Mouse (Mus musculus) kidney, embryonic 16.5 days (tissue): ENCODE data around the gene Chst5. TPM values are rescaled to one million over a fixed set of nuclear protein-coding genes. Genes with fewer than 3 reads are reported as not detected.

Experiments
- ATAC-seq: fragments of 200-750 bp; cut with Nextera tagmentation; 2 replicates; pipeline ENCODE4 v1.8.0; 2017; ENCODE audit warnings: moderate TSS enrichment; ENCODE audit not compliant: low FRiP score, low TSS enrichment
- H3K27ac ChIP-seq: fragments of 300-500 bp; sonication (generic); 2 replicates; pipeline ENCODE4 v1.5.1; 2014; ENCODE audit warnings: low read length
- H3K27me3 ChIP-seq: fragments of 300-500 bp; sonication (generic); 2 replicates; pipeline ENCODE4 v1.6.1; 2014; ENCODE audit warnings: low read length, control low read depth, mixed read lengths; ENCODE audit not compliant: insufficient read depth
- H3K36me3 ChIP-seq: fragments of 300-500 bp; sonication (generic); 2 replicates; pipeline ENCODE4 v1.6.1; 2014; ENCODE audit warnings: low read length, control low read depth, mixed read lengths; ENCODE audit not compliant: insufficient read depth
- H3K4me1 ChIP-seq: fragments of 300-500 bp; sonication (generic); 2 replicates; pipeline ENCODE4 v1.6.1; 2014; ENCODE audit warnings: low read length, control low read depth, mixed read lengths; ENCODE audit not compliant: insufficient read depth
- H3K4me2 ChIP-seq: fragments of 300-500 bp; sonication (generic); replicated peaks from 2 replicates; pipeline ENCODE4 v1.6.1; 2014; ENCODE audit warnings: low read depth, low read length
- H3K4me3 ChIP-seq: fragments of 300-500 bp; sonication (generic); 2 replicates; pipeline ENCODE4 v1.5.1; 2014; ENCODE audit warnings: mild to moderate bottlenecking, low read length
- H3K9ac ChIP-seq: fragments of 300-500 bp; sonication (generic); replicated peaks from 2 replicates; pipeline ENCODE4 v1.6.1; 2014; ENCODE audit warnings: low read length
- H3K9me3 ChIP-seq: fragments of 300-500 bp; sonication (generic); 2 replicates; pipeline ENCODE4 v1.6.1; 2016; ENCODE audit warnings: low read length, control low read depth
- WGBS: fragments of 180-500 bp; shearing (Covaris S2); extraction: QIAGEN DNeasy Blood & Tissue Kit; methylation state at CpG from one replicate; pipeline ENCODE4 v1.1.7; 2014; 5-methylcytosine and 5-hydroxymethylcytosine counted together
- polyA plus RNA-seq: library from polyadenylated mRNA; unstranded; fragments of >200 nt; fragmentation: Nextera tagmentation; extraction: Ambion mirVana; gene quantifications from 2 replicates; pipeline ENCODE4 v1.2.1, GENCODE M21; 2015

Gene Chst5
- polyA plus RNA-seq, 1 experiment from 2014 or later: 1.9 TPM

- Histone ChIP-seq H3K36me3 (no peaks in the 10 kb centered on the region), H3K27ac (peak overlapping the region; percentile 47; the same call in 1 of the 2 replicates)
- peak; percentile 91 for ATAC-seq
These were observed 8.2 kb downstream of the Chst5 start for GRCm38 (mm10) chr8:111902080-111902479.

GRCm38 (mm10) chr8:111898586-111898985 lies 11.7 kb downstream of the Chst5 start:
- no peaks in the 10 kb centered on the region for H3K36me3 ChIP-seq
- 28% methylated on average over 10 of the region's 10 CpGs for WGBS
- H3K9ac ChIP-seq: no peak overlapping the region
- ATAC-seq: no peak; the same call in 1 of the 2 replicates
- no peaks in the 10 kb centered on the region for H3K27me3 ChIP-seq
- H3K4me3 ChIP-seq: no peak overlapping the region
- H3K9me3 ChIP-seq: no peaks in the 10 kb centered on the region
- no peak overlapping the region for H3K27ac ChIP-seq
- no peak overlapping the region for H3K4me2 ChIP-seq
- H3K4me1 ChIP-seq: no peaks in the 10 kb centered on the region; the same call in 1 of the 2 replicates

More at GRCm38 (mm10) chr8:111902080-111902479, 8.2 kb downstream of the Chst5 start:
- H3K27me3 ChIP-seq: no peaks in the 10 kb centered on the region
- H3K4me2 ChIP-seq: no peak overlapping the region
- no peaks in the 10 kb centered on the region for H3K9me3 ChIP-seq
- H3K9ac ChIP-seq: no peak overlapping the region
- no peak overlapping the region for H3K4me3 ChIP-seq
- 12% methylated on average over 5 of the region's 5 CpGs for WGBS
- no peaks in the 10 kb centered on the region; the same call in 1 of the 2 replicates for H3K4me1 ChIP-seq

- Histone ChIP-seq H3K4me2 (no peak overlapping the region), H3K9ac (no peak overlapping the region), H3K27me3 (peaks cover 19% of the 10 kb centered on the region), H3K27ac (no peak overlapping the region), H3K4me3 (no peak overlapping the region), H3K9me3 (no peaks in the 10 kb centered on the region), H3K4me1 (peaks cover 6% of the 10 kb centered on the region), H3K36me3 (no peaks in the 10 kb centered on the region)
- no peak for ATAC-seq
- WGBS: 87% methylated on average over 7 of the region's 7 CpGs
These were observed 15.3 kb downstream of the Chst5 start for GRCm38 (mm10) chr8:111894955-111895354.

- Histone ChIP-seq H3K9me3 (no peaks in the 10 kb centered on the region), H3K27me3 (peaks cover 30% of the 10 kb centered on the region), H3K36me3 (no peaks in the 10 kb centered on the region), H3K4me3 (no peak overlapping the region), H3K4me1 (peaks cover 17% of the 10 kb centered on the region), H3K27ac (no peak overlapping the region), H3K4me2 (no peak overlapping the region), H3K9ac (no peak overlapping the region)
- 44% methylated on average over 5 of the region's 5 CpGs for WGBS
- no peak for ATAC-seq
These were observed 17.6 kb downstream of the Chst5 start for GRCm38 (mm10) chr8:111892615-111893014.

- no peak overlapping the region for H3K4me3 ChIP-seq
- WGBS: 24% methylated on average over 8 of the region's 8 CpGs
- H3K27ac ChIP-seq: no peak overlapping the region
- ATAC-seq: no peak
- H3K4me2 ChIP-seq: no peak overlapping the region
- no peaks in the 10 kb centered on the region for H3K36me3 ChIP-seq
- H3K27me3 ChIP-seq: peaks cover 30% of the 10 kb centered on the region
- no peak overlapping the region for H3K9ac ChIP-seq
- no peaks in the 10 kb centered on the region for H3K9me3 ChIP-seq
- H3K4me1 ChIP-seq: peaks cover 17% of the 10 kb centered on the region
These were observed 18.3 kb downstream of the Chst5 start for GRCm38 (mm10) chr8:111891983-111892382.

- 57% methylated on average over 6 of the region's 6 CpGs for WGBS
- Histone ChIP-seq H3K9ac (no peak overlapping the region), H3K36me3 (no peaks in the 10 kb centered on the region), H3K27me3 (peaks cover 30% of the 10 kb centered on the region), H3K4me1 (peaks cover 17% of the 10 kb centered on the region), H3K4me3 (no peak overlapping the region), H3K9me3 (no peaks in the 10 kb centered on the region), H3K4me2 (no peak overlapping the region), H3K27ac (no peak overlapping the region)
- no peak for ATAC-seq
These were observed 19.3 kb downstream of the Chst5 start for GRCm38 (mm10) chr8:111890911-111891303.

- peak overlapping the region; percentile 53 for H3K4me2 ChIP-seq
- peaks cover 30% of the 10 kb centered on the region for H3K27me3 ChIP-seq
- H3K9me3 ChIP-seq: no peaks in the 10 kb centered on the region
- no peak overlapping the region for H3K27ac ChIP-seq
- H3K4me3 ChIP-seq: peak overlapping the region; percentile 37
- H3K36me3 ChIP-seq: no peaks in the 10 kb centered on the region
- peaks cover 17% of the 10 kb centered on the region for H3K4me1 ChIP-seq
- H3K9ac ChIP-seq: peak overlapping the region; percentile 12; the same call in 1 of the 2 replicates
- peak; percentile 53 for ATAC-seq
- 10% methylated on average over 86 of the region's 86 CpGs for WGBS
These were observed 20.0 kb downstream of the Chst5 start for GRCm38 (mm10) chr8:111889931-111890910.

- Histone ChIP-seq H3K4me1 (peaks cover 17% of the 10 kb centered on the region), H3K4me3 (no peak overlapping the region), H3K9me3 (no peaks in the 10 kb centered on the region), H3K27ac (no peak overlapping the region), H3K27me3 (peaks cover 30% of the 10 kb centered on the region), H3K4me2 (no peak overlapping the region), H3K9ac (no peak overlapping the region), H3K36me3 (no peaks in the 10 kb centered on the region)
- ATAC-seq: no peak
- 21% methylated on average over 7 of the region's 7 CpGs for WGBS
These were observed 22.1 kb downstream of the Chst5 start for GRCm38 (mm10) chr8:111888091-111888650.

- Histone ChIP-seq H3K9me3 (no peaks in the 10 kb centered on the region), H3K4me2 (no peak overlapping the region), H3K4me1 (peaks cover 17% of the 10 kb centered on the region), H3K4me3 (no peak overlapping the region), H3K36me3 (no peaks in the 10 kb centered on the region), H3K9ac (no peak overlapping the region), H3K27ac (no peak overlapping the region), H3K27me3 (peaks cover 30% of the 10 kb centered on the region)
- no peak for ATAC-seq
- 89% methylated on average over 1 of the region's 1 CpGs for WGBS
These were observed 22.8 kb downstream of the Chst5 start for GRCm38 (mm10) chr8:111887479-111887878.

- Histone ChIP-seq H3K4me1 (peaks cover 9% of the 10 kb centered on the region), H3K27me3 (no peaks in the 10 kb centered on the region), H3K9me3 (no peaks in the 10 kb centered on the region), H3K4me3 (no peak overlapping the region), H3K27ac (no peak overlapping the region), H3K36me3 (no peaks in the 10 kb centered on the region), H3K9ac (no peak overlapping the region), H3K4me2 (no peak overlapping the region)
- ATAC-seq: no peak
- 88% methylated on average over 4 of the region's 4 CpGs for WGBS
These were observed 26.6 kb downstream of the Chst5 start for GRCm38 (mm10) chr8:111883615-111884014.
